Mouse (Mus musculus): ENCODE results near the gene Slc16a14.
"Not testable (repeated sequence)": the region's sequence is repeated elsewhere in the genome, so short reads cannot be mapped to it uniquely, and the experiment has no call there.

The Slc16a14 gene

GRCm38 (mm10) chr1:84934503-84935333 is at the start of gene Slc16a14:
Slc16a14 (minus strand) TSS chr1:84935134.
- peak; percentile 86 for DNase-seq (ENCODE audit: low spot score)

DNA sequence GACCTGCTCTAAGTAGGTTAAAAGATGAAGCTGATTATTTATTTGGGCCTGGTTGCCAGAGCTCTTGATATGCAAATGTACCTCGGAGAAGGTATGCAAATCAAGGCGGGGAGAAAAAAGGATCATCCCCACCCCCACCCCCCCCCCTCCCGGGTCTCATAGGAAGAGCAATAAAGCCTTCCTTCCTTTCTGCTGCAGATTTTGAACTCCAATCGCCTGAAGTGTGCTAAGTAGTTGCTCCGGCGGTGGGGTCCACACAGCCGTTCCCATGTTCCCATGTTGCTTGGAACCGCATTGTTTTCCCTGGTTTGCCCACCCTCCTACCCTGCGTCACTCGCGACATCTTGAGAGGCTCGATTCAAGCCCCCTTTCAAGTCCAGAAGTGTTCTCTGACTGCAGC is 26.8 kb upstream of the Slc16a14 start:
- DNase-seq (ENCODE audit: low spot score) = peak; percentile 12

GRCm38 (mm10) chr1:84957713-84958112 is 22.8 kb upstream of the Slc16a14 start:
- not testable (repeated sequence) for DNase-seq (ENCODE audit: low spot score)

GRCm38 (mm10) chr1:84956771-84957170 is 21.8 kb upstream of the Slc16a14 start:
- DNase-seq (ENCODE audit: low spot score) = not testable (repeated sequence)

DNA sequence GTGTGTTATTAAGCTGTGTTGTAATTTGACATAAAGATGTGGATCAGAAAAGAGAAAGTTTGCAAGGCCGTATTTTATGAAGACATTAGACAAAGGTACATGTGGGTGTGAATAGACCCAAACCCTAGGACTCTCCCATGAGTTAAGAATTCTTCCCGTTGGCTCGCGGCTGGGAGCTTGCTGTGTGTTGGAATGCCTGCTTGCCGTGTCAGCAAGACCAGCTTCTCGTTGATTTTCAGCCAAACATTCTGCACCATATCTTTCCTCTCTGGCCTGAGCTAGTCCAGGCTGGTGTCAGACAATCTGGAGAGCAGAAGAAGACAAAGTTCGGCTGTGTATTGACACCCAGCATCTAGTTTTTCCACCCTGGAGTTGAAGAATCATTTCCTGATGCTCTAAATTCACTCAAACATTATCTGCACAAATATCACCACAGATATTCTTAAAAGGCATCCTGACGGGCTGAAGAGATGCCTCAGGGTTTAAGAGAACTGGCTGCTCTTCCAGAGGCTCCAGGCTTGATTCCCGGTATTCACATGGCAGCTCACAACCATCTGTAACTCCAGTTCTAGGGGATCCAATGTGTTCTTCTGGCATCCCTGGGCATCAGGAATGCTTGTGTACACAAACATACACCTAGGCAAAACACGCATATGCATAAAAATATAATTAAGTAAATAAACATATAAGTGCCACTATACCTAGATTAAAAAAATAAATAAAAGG is 17.7 kb upstream of the Slc16a14 start:
- no peak for DNase-seq (ENCODE audit: low spot score)

- DNase-seq (ENCODE audit: low spot score) = no peak
Observed at GRCm38 (mm10) chr1:84951566-84951965, 16.6 kb upstream of the Slc16a14 start.

- no peak for DNase-seq (ENCODE audit: low spot score)
Observed at GRCm38 (mm10) chr1:84947390-84947789, 12.5 kb upstream of the Slc16a14 start.

DNA sequence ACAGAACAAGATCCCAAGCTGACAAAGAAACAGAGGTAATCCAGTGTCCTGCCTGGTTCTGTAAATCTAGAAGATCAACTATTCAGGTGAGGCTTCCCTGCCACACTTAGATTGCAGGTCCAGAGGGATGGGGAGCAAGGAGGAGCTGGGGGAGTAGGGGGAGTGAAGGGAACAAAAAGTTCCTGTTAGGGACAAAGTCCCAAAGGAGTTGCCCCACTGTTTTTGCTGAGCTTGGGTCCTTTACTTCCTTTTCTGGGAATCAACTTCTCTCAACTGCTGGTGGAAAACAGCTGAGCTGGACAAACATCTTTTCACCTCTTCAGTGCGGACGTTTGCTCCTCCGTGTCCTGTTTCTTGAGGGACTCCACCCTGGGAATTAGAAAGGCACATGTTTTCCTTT is 11.0 kb upstream of the Slc16a14 start:
- DNase-seq (ENCODE audit: low spot score) = no peak

- DNase-seq (ENCODE audit: low spot score) = no peak
Observed at GRCm38 (mm10) chr1:84943549-84943948, 8.6 kb upstream of the Slc16a14 start.

- DNase-seq (ENCODE audit: low spot score) = no peak
Observed at GRCm38 (mm10) chr1:84942666-84943065, 7.7 kb upstream of the Slc16a14 start.

GRCm38 (mm10) chr1:84940322-84940721 is 5.4 kb upstream of the Slc16a14 start:
- DNase-seq (ENCODE audit: low spot score) = no peak

- no peak for DNase-seq (ENCODE audit: low spot score)
Observed at GRCm38 (mm10) chr1:84939466-84939865, 4.5 kb upstream of the Slc16a14 start.

- DNase-seq (ENCODE audit: low spot score) = no peak
Observed at GRCm38 (mm10) chr1:84936716-84937510, 2.0 kb upstream of the Slc16a14 start.

- no peak for DNase-seq (ENCODE audit: low spot score)
Observed at GRCm38 (mm10) chr1:84935668-84936067, 734 bp upstream of the Slc16a14 start.

DNA sequence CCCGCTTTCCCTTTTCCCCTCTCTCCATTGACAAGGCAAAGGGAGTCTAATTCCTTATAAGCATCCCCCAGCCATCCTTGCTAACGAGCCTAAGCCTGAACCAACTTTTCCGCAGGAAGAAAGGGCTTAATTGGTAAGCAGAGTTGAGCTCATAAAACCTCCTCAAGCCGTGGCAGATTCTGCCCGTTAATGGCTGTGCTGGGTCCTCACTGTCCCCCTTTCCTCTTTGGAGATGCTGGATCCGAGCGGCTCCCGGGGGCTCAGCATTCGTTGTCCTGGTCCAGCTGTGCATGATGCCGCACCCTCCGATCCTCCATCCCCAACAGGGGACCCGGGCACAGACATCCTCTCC is 807 bp downstream of the Slc16a14 start:
- peak; percentile 54 for DNase-seq (ENCODE audit: low spot score)

DNA sequence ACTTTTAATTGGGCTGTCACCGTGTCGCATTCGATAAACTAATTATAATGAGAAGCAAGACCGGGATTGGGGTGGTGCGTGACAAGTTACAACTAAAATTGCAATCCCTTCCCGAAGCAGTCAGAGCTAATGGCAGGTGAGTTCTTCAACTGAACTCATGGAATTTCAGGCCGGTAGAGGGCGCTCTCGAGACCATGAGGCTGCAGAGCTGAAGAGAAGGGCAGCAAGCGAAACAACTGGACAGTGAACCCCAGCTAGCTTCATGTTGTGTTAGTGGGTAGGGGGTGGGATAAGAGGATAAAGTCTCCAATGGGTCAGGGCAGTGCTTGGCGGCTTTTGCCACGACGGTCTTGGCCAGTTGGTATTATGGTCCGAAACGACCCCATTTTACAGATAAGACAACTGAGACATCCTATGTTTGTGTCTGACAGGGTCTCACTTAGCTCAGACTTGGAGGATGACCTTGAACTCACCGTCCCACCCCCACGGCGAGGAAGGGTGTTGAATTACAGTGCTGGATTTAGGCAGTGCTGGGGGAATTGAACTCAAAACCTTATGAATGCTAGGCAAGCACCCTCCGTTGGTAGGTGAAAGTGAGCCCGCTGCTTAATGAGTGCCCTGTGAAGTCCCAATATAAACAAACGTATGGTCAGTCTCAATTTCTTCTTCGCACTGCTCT is 1.3 kb downstream of the Slc16a14 start:
- DNase-seq (ENCODE audit: low spot score) = peak; percentile 87

- DNase-seq (ENCODE audit: low spot score) = no peak
Observed at GRCm38 (mm10) chr1:84925599-84925998, 9.3 kb downstream of the Slc16a14 start.

GRCm38 (mm10) chr1:84924134-84924533 is 10.8 kb downstream of the Slc16a14 start:
- no peak for DNase-seq (ENCODE audit: low spot score)

GRCm38 (mm10) chr1:84923432-84923831 is 11.5 kb downstream of the Slc16a14 start:
- DNase-seq (ENCODE audit: low spot score) = no peak

DNA sequence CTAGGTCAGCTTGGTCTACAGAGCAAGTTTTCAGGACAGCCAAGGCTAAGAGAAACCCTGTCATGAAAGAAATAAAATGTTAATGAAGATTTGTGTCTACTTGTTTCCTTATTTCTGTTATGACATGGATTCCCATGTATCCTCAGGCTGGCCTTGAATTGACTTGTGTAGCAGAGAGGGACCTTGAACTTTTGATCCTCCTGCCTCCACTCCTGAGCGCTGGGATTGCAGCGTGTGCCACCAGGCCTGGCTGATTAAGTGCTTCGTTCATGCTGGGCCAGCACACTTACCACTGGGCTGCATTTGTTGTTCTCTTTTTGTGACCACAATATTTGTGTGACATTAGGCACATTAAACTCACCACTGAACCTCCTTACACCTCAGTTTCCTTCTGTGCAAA is 16.1 kb downstream of the Slc16a14 start:
- DNase-seq (ENCODE audit: low spot score) = no peak

DNA sequence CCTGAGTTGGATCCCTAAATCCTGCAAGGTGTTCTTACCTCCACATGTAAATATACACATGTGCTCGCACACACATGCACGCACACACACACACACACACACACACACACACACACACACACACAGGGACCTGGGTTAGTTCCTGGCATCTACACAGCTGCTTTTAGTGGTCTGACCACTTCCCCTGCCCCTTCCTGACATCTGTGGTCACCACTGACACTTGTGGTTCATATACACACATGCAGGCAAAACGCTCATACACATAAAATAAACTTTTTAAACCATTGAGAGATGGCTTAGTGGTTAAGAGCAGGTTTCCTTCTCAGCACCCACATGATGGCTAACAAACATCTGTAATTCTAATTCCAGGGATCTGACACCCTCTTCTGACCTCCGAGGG is 19.9 kb downstream of the Slc16a14 start:
- no peak for DNase-seq (ENCODE audit: low spot score)

- DNase-seq (ENCODE audit: low spot score) = no peak
Observed at GRCm38 (mm10) chr1:84912571-84912970, 22.4 kb downstream of the Slc16a14 start.
